Mouse (Mus musculus): Measurements from ENCODE around the gene Cln3.

GRCm38 (mm10) chr7:126581661-126582060 is 4.0 kb downstream of the Cln3 start:
- TF ChIP-seq CTCF (IDR thresholded peaks at IDR 0.05; ENCODE audit: low read depth, low read length) (no peak), POLR2A (IDR thresholded peaks at IDR 0.05; ENCODE audit: borderline replicate concordance, low read depth, low read length) (no peak)

All from bone marrow macrophage, adult 2 months (primary cell).